Mouse (Mus musculus) T-cell, adult 2 months (primary cell): Measurements from ENCODE around the gene Zfp787.

Experiments
- DNase-seq: peaks from one replicate; pipeline ENCODE4 v3.0.0; 2022; ENCODE audit warnings: low spot score

The Zfp787 gene

GRCm38 (mm10) chr7:6155901-6156411, at the start of gene Zfp787:
TSS of gene Zfp787 (minus strand) at chr7:6155997.
- peak; percentile 87 for DNase-seq

- no peak for DNase-seq
Observed at GRCm38 (mm10) chr7:6204200-6204599, 48.4 kb upstream of the Zfp787 start.

DNA sequence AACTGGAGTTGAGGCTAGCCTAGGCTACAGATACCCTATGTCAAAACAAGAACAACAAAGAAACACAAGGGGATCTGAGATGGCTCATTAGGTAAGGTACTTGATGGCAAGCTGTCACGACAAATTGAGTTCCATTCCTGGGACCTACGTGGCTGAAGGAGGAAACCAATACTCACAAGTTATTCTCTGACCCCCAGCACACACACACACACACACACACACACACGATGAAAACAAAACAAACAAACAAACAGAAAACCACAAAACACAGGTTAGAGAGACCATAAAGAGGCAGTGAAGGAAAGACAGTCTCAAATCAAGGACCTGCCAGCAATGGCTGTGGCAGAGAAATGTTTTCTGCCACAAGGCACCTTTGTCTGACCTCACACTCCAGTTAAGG, 41.0 kb upstream of the Zfp787 start, which contains the start of gene Galp:
Gene Galp, plus strand, starts transcription at position 301 of the 400 bp plus-strand sequence.
- no peak for DNase-seq

DNA sequence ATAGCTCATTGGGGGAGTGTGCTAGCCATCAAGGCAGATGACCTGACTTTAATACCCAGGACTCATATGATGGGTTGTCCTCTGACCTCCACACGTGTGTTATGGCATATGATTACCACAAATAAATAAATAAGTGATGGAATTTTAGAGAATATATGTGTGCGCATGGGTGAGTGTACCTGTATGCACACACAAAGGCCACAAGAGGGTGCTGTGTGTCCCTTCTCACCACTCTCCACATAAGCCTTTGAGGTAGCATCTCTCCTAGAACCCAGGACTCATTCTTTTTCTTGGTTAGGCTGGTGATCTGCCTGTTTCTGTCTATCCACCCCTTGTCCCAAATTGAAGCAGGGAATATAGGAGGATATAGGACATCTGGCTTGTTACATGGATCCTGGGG, 40.0 kb upstream of the Zfp787 start:
- no peak for DNase-seq

DNA sequence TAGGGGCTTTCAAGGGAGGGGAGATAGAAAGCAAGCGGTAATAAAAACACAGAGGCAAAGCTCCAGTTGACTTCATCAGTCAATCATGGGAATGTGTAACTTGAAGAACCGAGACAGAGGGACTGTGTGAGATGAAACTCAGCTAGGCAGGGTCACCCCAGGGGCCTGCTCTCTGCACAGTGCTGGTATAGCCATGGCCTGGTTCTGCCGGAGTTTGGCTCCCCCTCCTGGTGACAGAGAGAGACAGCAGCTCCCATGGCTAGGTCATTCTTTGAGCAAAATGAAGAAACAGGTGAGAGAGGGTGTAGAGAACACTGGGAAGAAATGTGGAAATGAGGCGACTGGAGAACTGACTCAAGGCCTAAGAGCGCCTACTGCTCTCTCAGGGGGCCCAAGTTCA, 38.3 kb upstream of the Zfp787 start:
- DNase-seq, result peak; percentile 59

GRCm38 (mm10) chr7:6191376-6191775, 35.6 kb upstream of the Zfp787 start:
- DNase-seq, result peak; percentile 58

- DNase-seq, result no peak
Observed at GRCm38 (mm10) chr7:6189542-6189941, 33.7 kb upstream of the Zfp787 start.

GRCm38 (mm10) chr7:6186756-6187155, 31.0 kb upstream of the Zfp787 start:
- DNase-seq, result no peak

- DNase-seq, result no peak
Observed at GRCm38 (mm10) chr7:6186176-6186575, 30.4 kb upstream of the Zfp787 start.

DNA sequence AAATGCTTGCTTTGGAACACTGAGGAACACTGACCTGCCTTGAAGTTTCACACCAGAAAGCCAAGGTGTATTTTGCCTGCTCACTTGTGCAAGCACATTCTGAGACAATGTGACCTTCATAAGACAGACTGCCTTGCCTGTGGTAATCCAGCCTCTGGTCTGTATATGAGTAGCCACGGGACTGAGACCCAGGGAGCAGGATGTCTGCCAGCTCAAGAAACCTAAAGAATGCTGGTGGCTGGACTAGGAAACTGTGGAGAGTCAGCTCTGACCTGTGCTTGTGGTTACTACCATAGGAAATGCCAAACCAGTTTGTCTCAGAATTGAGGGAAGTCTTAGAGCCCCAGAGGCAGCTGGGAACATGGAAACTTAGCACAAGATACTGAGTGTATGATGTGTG, 29.6 kb upstream of the Zfp787 start:
- DNase-seq, result no peak

- no peak for DNase-seq
Observed at GRCm38 (mm10) chr7:6184521-6184920, 28.7 kb upstream of the Zfp787 start.

DNA sequence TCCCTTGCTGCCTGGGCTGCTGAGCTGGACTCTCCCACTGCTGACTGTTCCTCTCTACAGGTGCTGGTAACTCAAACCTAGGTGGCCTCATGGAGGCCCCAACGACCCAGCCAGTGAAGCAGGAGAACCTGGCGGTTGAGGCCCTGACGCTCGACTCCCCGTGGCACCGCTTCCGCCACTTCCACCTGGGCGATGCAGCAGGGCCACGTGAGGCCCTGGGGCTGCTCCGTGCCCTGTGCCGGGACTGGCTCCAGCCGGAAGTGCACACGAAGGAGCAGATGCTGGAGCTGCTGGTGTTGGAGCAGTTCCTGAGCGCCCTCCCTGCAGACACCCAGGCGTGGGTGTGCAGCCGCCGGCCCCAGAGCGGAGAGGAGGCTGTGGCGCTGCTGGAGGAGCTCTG, 28.0 kb upstream of the Zfp787 start:
- no peak for DNase-seq

GRCm38 (mm10) chr7:6182882-6183281, 27.1 kb upstream of the Zfp787 start:
- DNase-seq, result no peak

GRCm38 (mm10) chr7:6179013-6179412, 23.2 kb upstream of the Zfp787 start:
- DNase-seq, result no peak

DNA sequence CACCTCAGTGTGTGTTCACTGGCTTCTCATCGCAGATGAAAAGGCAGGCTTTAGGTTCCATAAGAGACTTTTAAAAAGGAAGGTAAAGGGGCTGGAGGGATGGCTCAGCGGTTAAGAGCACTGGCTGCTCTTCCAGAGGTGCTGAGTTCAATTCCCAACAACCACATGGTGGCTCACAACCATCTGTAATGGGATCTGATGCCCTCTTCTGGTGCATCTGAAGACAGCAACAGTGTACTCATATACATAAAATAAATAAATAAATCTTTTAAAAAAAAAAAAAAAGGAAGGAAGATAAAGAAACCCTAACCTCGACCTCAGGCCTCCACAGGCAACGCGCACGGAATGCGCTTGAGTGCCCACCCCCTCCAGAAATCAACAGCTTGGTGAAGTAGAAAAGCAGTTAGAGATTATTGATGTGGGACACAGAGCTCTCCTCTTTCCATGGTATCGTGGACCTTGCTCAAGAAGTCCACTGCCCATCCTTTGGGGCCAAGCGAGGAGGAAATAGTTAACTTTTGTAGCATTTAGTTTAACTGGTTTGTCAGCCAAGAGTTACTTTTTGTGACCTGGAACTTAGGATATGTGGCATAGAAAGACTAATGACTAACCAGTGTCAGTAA, 18.7 kb upstream of the Zfp787 start:
- peak; percentile 6 for DNase-seq

- no peak for DNase-seq
Observed at GRCm38 (mm10) chr7:6173872-6174271, 18.1 kb upstream of the Zfp787 start.

GRCm38 (mm10) chr7:6172674-6173244, 17.0 kb upstream of the Zfp787 start:
- DNase-seq, result no peak

GRCm38 (mm10) chr7:6172006-6172649, 16.3 kb upstream of the Zfp787 start, which contains the start of gene Zfp444:
TSS of gene Zfp444 (plus strand) at chr7:6172226.
- peak; percentile 95 for DNase-seq

- peak; percentile 78 for DNase-seq
Observed at GRCm38 (mm10) chr7:6171444-6172005, 15.7 kb upstream of the Zfp787 start.

- DNase-seq, result no peak
Observed at GRCm38 (mm10) chr7:6170871-6171270, 15.1 kb upstream of the Zfp787 start.

DNA sequence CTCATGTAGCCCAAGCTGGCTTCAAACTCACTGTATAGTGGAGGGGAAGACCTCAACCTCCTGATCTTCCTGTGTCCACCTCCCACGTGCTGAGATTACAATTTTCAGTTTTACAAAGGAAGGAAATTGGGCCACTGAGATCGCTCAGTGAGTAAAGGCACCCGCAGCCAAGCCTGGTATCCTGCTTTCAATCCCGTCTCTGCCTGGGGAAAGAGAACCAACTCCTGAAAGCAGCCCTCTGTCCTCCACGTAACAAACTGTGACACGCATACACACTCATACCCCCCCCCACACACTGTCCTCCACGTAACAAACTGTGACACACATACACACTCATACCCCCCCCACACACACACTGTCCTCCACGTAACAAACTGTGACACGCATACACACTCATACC, 14.6 kb upstream of the Zfp787 start:
- DNase-seq, result no peak

- no peak for DNase-seq
Observed at GRCm38 (mm10) chr7:6169403-6169802, 13.6 kb upstream of the Zfp787 start.

DNA sequence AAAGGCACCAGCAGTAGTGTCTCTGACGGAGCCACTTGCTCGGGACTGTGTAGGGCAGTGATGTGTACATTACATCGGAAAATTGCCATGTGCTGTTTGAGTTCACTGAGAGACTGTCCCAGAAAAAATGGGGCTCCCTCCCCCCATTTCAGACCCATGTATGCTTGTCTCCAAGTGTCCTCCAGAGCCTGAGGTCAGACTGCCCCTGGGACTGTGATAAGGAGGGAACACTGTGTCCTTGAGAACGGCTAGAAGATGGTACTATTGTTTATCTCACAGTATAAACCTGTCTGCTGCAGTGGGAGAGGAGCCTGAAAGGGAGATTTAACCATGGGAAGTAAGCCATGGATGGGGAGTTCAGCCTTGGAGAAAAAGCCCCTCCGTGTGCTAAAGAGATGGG, 8.9 kb upstream of the Zfp787 start:
- no peak for DNase-seq
